Mouse (Mus musculus) WW6 (cell line): ENCODE measurements at regions not wholly inside any gene's neighbourhood (a gene's known extent, or its start where the extent isn't known, plus 50 kb on each side); places are given as distances from the start of the nearest gene placed in this dataset.

Source experiments
- DNase-seq: peaks from one replicate; pipeline ENCODE4 v3.0.0-alpha.2; 2013; ENCODE audit warnings: low read depth, low spot score

- no peak for DNase-seq
Observed at GRCm38 (mm10) chr15:11479166-11479944, 79.9 kb upstream of the Tars start.

DNA sequence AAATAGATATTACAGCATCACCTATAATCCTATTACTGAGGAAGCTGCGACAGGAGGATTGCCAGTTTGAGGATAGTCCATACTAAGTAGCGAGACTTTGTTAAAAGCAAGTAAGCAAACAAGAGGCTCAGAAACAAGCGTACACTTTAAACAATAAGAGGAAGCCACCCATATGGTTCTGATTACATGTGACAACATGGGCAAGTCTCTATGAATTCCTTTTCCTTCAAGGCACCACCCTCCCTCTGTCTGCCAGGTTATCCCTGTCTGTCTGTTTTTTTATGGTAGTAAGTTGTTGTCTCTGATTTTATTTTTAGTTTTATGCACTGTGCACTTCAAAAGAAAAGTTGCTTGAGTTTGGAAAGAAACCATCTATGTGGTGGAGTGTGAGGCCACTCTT lies 76.8 kb upstream of the Tars start:
- no peak for DNase-seq

- DNase-seq = no peak
Observed at GRCm38 (mm10) chr15:11463341-11463740, 63.9 kb upstream of the Tars start.

GRCm38 (mm10) chr15:11461575-11461974 lies 62.1 kb upstream of the Tars start:
- DNase-seq = peak; percentile 43

- DNase-seq = no peak
Observed at GRCm38 (mm10) chr15:11459306-11459705, 59.8 kb upstream of the Tars start.

- DNase-seq = no peak
Observed at GRCm38 (mm10) chr15:11457278-11457677, 57.8 kb upstream of the Tars start.

DNA sequence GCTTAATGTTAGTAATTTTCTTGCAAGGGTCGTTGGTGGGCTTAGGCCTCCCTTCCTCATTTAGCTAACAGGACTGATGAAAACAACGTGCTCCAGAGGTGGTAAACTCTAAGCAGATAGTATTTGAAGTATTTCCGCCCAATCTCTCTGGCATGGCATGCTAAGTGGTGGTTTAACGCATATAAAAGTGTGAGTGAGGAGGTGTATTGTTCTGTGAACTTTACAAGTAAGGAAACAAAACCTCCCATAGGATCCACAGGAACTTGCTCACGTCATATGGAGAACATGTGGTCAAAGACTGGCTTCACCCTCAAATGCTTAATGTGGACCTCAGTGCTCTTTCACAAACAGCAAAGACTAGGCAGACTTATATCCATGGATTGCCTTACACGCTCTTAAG lies 56.5 kb upstream of the Tars start:
- DNase-seq = no peak

- DNase-seq = no peak
Observed at GRCm38 (mm10) chr15:11455366-11455785, 55.9 kb upstream of the Tars start.

DNA sequence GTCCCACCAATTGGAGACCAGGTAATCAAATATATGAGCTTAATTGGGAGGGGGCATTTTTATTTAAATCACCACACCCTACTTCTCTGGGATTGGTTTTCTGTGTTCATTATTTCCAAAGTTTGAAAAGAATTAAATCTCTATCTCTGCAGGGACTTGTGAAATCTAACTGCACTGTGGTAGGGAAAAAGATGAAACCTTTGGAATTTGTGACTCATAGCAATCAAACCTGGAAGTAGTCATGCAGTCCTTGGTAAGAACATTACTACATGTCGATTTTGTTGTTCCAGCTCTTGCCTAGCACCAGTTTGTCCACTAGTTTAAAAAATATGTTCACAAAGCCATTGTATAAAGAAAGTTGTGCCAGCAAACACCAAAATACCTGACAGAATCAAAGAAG lies 54.5 kb upstream of the Tars start:
- no peak for DNase-seq

- no peak for DNase-seq
Observed at GRCm38 (mm10) chr15:11451635-11452034, 52.2 kb upstream of the Tars start.
